In the genomic region with DNA sequence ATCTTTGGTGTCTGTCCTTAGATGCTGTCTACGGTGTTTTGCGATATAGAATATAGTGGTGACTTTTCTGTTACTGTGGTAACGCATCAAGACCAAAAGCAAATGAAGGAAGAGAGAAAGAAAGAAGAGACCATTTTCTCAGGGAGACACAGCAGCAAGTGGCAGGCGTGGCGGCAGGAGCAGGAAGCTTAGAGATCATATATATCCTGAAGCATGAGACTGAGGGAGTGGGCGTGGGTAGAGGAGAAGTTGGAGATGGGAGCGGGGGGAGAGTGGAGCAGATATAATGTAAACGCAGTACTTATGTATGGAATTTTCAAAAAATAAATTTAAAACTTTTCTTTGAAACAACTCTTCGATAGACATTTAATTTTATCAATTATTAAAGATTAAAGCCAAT, we compare ENCODE assay signal across 27 mouse cellular contexts.
"Had no signal": no experiment of that assay in that cellular context is flagged by ENCODE, and none has a peak within 500 bp of the region (broad histone marks: within the 10 kb centered on the region; RNA-seq: fewer than 3 reads in every experiment).

No protein-coding gene starts in this region.

- H3K27ac ChIP-seq: limb, embryonic 10.5 days; limb, embryonic 12.5 days; limb, embryonic 13.5 days; limb, embryonic 15.5 days; liver, embryonic 12.5 days; liver, embryonic 13.5 days; liver, embryonic 14.5 days; liver, embryonic 15.5 days; lung, embryonic 15.5 days; macrophage; midbrain, embryonic 10.5 days; midbrain, embryonic 12.5 days; midbrain, embryonic 13.5 days; midbrain, embryonic 15.5 days had no signal

- H3K9me3 ChIP-seq: limb, embryonic 10.5 days; limb, embryonic 12.5 days; limb, embryonic 13.5 days; limb, embryonic 15.5 days; liver, embryonic 12.5 days; liver, embryonic 13.5 days; liver, embryonic 15.5 days; lung, embryonic 15.5 days; megakaryocyte, embryonic 14.5 days; midbrain, embryonic 10.5 days; midbrain, embryonic 12.5 days; midbrain, embryonic 13.5 days; midbrain, embryonic 15.5 days had no signal

- H3K4me3 ChIP-seq: limb, embryonic 10.5 days; limb, embryonic 12.5 days; limb, embryonic 13.5 days; limb, embryonic 15.5 days; liver, embryonic 12.5 days; liver, embryonic 13.5 days; liver, embryonic 15.5 days; lung, embryonic 15.5 days; megakaryocyte, embryonic 14.5 days; midbrain, embryonic 10.5 days; midbrain, embryonic 12.5 days; midbrain, embryonic 13.5 days; midbrain, embryonic 15.5 days; myocyte had no signal

- H3K27me3 ChIP-seq: limb, embryonic 12.5 days; limb, embryonic 13.5 days; limb, embryonic 15.5 days; liver, embryonic 13.5 days; liver, embryonic 15.5 days; midbrain, embryonic 12.5 days; midbrain, embryonic 15.5 days had no signal

- H3K36me3 ChIP-seq: limb, embryonic 10.5 days; limb, embryonic 12.5 days; limb, embryonic 13.5 days; limb, embryonic 15.5 days; liver, embryonic 12.5 days; liver, embryonic 13.5 days; liver, embryonic 15.5 days; lung, embryonic 15.5 days; midbrain, embryonic 10.5 days; midbrain, embryonic 12.5 days; midbrain, embryonic 13.5 days; midbrain, embryonic 15.5 days had no signal

- H3K4me1 ChIP-seq: limb, embryonic 12.5 days; limb, embryonic 13.5 days; limb, embryonic 15.5 days; liver, embryonic 12.5 days; liver, embryonic 13.5 days; lung, embryonic 15.5 days; midbrain, embryonic 12.5 days had no signal

- DNase-seq: left cerebral cortex, postnatal 4 days; liver; liver, embryonic 13.5 days; liver, postnatal 0 days; lung, adult 18-20 months; lung, adult 2 months; lung, embryonic 14.5 days; lung, postnatal 10 days; lung, postnatal 14 days; lung, postnatal 36 days; lung, postnatal 4 days; midbrain, embryonic 14.5 days had no signal
